Mouse (Mus musculus) forebrain, embryonic 16.5 days (tissue): ENCODE results near the gene Smyd3. TPM values are rescaled to one million over a fixed set of nuclear protein-coding genes. Genes with fewer than 3 reads are reported as not detected.

Experiments used
- ATAC-seq: fragments of 200-750 bp; cut with Nextera tagmentation; 2 replicates; pipeline ENCODE4 v1.8.0; 2017; ENCODE audit warnings: mild to moderate bottlenecking, moderate library complexity
- H3K27ac ChIP-seq: fragments of 300-500 bp; sonication (generic); 2 replicates; pipeline ENCODE4 v1.5.1; 2014; ENCODE audit warnings: low read length, control low read depth
- H3K27me3 ChIP-seq: fragments of 300-500 bp; sonication (generic); replicated peaks from 2 replicates; pipeline ENCODE4 v1.6.1; 2014; ENCODE audit warnings: low read length; ENCODE audit not compliant: control insufficient read depth, insufficient read depth
- H3K36me3 ChIP-seq: fragments of 300-500 bp; sonication (generic); 2 replicates; pipeline ENCODE4 v1.6.1; 2014; ENCODE audit not compliant: control insufficient read depth, insufficient read depth
- H3K4me1 ChIP-seq: fragments of 300-500 bp; sonication (generic); replicated peaks from 2 replicates; pipeline ENCODE4 v1.6.1; 2014; ENCODE audit warnings: low read length; ENCODE audit not compliant: control insufficient read depth, insufficient read depth
- H3K4me2 ChIP-seq: fragments of 300-500 bp; sonication (generic); 2 replicates; pipeline ENCODE4 v1.6.1; 2014; ENCODE audit warnings: mild to moderate bottlenecking, low read length, control low read depth
- H3K4me3 ChIP-seq: fragments of 300-500 bp; sonication (generic); replicated peaks from 2 replicates; pipeline ENCODE4 v1.5.1; 2014; ENCODE audit warnings: mild to moderate bottlenecking, low read length, control low read depth
- H3K9ac ChIP-seq: fragments of 300-500 bp; sonication (generic); replicated peaks from 2 replicates; pipeline ENCODE4 v1.6.1; 2014; ENCODE audit warnings: low read depth, low read length, control low read depth
- H3K9me3 ChIP-seq: fragments of 300-500 bp; sonication (generic); 2 replicates; pipeline ENCODE4 v1.6.1; 2016; ENCODE audit warnings: low read length; ENCODE audit not compliant: control insufficient read depth
- WGBS: fragments of 180-500 bp; shearing (Covaris S2); extraction: QIAGEN DNeasy Blood & Tissue Kit; methylation state at CpG from one replicate; pipeline ENCODE4 v1.1.7; 2014; 5-methylcytosine and 5-hydroxymethylcytosine counted together
- polyA plus RNA-seq: library from polyadenylated mRNA; unstranded; fragments of >200 nt; fragmentation: Nextera tagmentation; extraction: Ambion mirVana; gene quantifications from 2 replicates; pipeline ENCODE4 v1.2.1, GENCODE M21; 2015

The Smyd3 gene
- polyA plus RNA-seq, 1 experiment from 2014 or later: 29.4 TPM

DNA sequence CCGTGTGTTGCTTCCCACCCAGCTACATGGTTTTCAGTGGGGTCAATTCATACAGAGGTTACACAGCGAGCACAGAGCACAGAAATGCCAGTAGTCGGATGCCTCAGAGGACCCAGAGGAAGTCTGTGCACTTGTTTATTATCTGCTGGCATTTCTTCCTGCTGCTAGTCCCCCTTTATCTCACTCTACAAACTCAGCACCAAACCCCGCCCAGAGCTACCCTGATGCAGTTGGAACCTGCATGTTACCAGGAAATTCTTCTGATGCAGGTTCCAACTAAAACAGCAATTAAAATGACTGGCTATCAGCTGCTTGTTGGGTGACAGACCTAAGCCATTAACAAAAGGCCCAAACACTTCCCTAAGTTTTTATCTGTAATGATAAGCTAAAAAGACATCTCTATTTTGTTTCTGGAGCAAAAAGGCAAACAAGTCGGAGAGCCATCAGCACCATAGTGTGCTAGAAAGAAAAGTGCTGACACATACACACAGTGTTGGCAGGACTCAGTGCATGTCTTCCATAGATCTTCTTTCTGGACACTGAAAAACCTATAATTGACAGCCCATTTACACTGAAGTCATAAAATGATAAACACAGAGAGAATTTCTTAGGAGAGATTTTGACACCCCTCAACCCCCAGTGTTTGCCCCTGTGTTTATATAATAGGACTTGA, 368.2 kb downstream of the Smyd3 start:
- no peak overlapping the region for H3K9ac ChIP-seq
- no peaks in the 10 kb centered on the region for H3K4me1 ChIP-seq
- no peak overlapping the region for H3K4me2 ChIP-seq
- H3K4me3 ChIP-seq: no peak overlapping the region
- H3K36me3 ChIP-seq: no peaks in the 10 kb centered on the region
- ATAC-seq: no peak
- no peaks in the 10 kb centered on the region for H3K9me3 ChIP-seq
- H3K27me3 ChIP-seq: no peaks in the 10 kb centered on the region
- H3K27ac ChIP-seq: no peak overlapping the region
- 77% methylated on average over 5 of the region's 5 CpGs for WGBS

DNA sequence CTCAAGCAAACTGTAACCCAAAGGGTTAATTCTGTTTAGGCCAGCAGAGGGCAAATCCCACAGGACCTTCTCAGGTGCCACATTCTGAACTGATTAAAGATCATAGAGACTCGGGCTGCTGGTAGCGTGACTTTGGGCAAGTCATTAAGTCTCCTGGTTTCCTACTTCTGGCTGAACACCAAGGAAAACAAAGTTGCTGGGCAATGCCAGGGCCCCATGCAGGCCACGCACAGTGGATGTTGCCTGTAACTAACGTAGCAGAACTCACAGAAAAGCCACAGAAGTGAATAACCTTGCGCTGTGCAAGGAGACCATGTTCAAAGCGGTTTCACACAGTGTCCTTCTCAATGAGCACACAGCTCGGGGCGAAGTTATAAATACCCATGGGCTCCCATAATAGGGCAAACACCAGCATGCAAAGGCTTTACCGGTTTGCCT, 371.1 kb downstream of the Smyd3 start:
- WGBS: 58% methylated on average over 9 of the region's 9 CpGs
- no peak overlapping the region for H3K27ac ChIP-seq

DNA sequence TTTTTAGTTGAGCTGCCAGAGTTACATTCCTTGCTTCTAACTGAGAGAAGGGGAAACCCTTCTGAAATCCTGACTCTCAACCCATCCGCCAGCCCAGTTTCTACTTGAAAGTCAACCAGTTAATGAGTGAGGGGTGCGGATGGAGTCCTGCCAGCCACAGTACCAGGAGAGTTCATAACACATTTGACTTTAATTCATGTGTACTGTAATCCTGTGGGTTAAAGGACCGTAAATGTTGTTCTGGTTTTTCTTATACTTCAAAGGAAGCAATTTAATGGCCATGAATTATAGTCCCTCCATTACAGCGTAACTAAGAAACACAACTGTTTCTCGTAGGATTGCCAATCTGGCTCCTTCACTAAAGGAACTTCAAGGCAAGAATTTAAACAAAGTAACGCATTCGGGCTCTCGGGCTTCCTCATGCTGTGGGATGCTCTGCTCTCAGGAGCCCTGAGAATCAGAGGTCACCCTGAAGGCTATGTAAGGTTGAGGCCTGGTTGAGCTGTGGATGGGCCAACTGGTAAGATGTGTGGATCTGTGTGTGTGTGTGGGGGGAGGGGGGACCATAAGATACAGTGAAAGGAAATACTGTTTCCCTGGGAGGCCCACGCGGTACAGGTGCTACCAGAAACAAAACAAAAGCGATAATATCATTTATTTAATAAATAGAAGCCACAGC, 374.5 kb downstream of the Smyd3 start:
- Histone ChIP-seq H3K27ac (no peak overlapping the region), H3K4me1 (no peaks in the 10 kb centered on the region), H3K9me3 (no peaks in the 10 kb centered on the region), H3K27me3 (no peaks in the 10 kb centered on the region), H3K9ac (no peak overlapping the region), H3K36me3 (no peaks in the 10 kb centered on the region), H3K4me2 (no peak overlapping the region), H3K4me3 (no peak overlapping the region)
- 78% methylated on average over 11 of the region's 11 CpGs for WGBS
- ATAC-seq: no peak

More for the DNA sequence above, 371.1 kb downstream of the Smyd3 start:
- no peaks in the 10 kb centered on the region for H3K27me3 ChIP-seq
- H3K36me3 ChIP-seq: no peaks in the 10 kb centered on the region
- H3K4me2 ChIP-seq: no peak overlapping the region
- no peak for ATAC-seq
- no peaks in the 10 kb centered on the region for H3K4me1 ChIP-seq
- no peak overlapping the region for H3K4me3 ChIP-seq
- H3K9me3 ChIP-seq: no peaks in the 10 kb centered on the region
- no peak overlapping the region for H3K9ac ChIP-seq

DNA sequence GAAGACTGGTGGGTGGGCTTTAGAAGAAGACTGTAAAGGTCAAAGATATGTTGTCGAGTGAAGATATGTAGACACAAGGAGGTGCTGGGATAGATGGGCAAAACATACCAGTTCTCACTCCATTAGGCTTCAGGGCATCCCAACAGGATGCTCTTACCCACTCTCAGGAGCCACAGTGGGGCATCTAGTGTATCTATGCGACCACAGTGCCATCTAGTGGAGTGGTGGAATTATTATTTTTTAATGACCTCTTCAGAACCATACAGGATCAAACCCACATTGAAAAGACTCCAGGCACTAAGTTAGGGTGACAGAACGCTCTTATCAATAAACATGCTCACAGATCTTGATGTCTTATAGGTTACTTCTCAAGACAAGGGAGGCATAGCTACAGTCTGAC, 375.7 kb downstream of the Smyd3 start:
- ATAC-seq: no peak
- Histone ChIP-seq H3K9me3 (no peaks in the 10 kb centered on the region), H3K36me3 (no peaks in the 10 kb centered on the region), H3K4me3 (no peak overlapping the region), H3K27ac (no peak overlapping the region), H3K4me2 (no peak overlapping the region), H3K4me1 (no peaks in the 10 kb centered on the region), H3K27me3 (no peaks in the 10 kb centered on the region), H3K9ac (no peak overlapping the region)
- 51% methylated on average over 3 of the region's 3 CpGs for WGBS

DNA sequence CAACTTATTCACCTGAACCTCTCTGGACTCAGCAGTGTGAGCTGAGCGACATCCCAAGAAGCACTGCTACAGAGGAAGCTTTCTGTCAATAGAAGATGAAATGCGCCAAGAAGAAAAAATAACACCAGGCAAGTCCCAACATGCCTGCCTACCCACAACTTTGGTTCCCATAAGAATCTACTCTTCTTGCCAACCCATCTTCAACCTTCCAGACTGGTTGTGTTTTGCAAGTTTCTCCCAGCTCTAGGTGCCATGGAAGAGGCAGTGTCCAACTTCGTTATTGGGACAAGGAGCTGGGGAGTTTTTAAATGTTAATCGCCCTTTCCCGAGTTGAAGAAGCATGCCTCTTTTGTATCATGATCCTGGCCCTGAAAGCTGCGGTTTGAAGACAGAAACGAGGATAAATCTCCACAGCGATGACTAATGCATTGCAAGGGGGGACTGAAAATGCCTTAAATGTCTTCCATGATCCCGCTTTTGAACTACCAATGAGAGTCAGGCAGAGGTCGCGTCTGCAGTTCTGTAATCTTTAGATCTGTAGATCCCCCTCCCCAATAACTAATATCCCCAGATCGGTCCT, 376.7 kb downstream of the Smyd3 start:
- no peaks in the 10 kb centered on the region for H3K36me3 ChIP-seq

DNA sequence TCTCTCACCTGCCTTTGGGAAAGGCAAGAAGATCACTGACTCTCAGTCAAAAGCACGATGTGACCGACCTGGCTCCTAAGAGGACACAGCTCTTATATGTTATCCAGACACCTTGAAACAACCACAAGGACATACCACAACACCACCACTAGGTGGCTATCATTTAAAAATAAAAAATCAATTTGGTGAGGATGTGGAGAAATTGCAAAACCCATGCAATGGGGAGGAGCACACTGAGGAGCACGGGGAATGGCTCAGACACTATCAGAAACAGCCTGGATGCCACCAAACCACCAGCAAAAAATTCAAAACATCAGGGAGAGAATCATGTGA, 380.7 kb downstream of the Smyd3 start:
- no peak for ATAC-seq
- Histone ChIP-seq H3K9me3 (peaks cover 7% of the 10 kb centered on the region; the same call in 1 of the 2 replicates), H3K27me3 (no peaks in the 10 kb centered on the region), H3K9ac (no peak overlapping the region), H3K4me3 (no peak overlapping the region), H3K4me2 (no peak overlapping the region), H3K27ac (no peak overlapping the region), H3K4me1 (peaks cover 7% of the 10 kb centered on the region), H3K36me3 (no peaks in the 10 kb centered on the region)
- WGBS: 78% methylated on average over 3 of the region's 3 CpGs

More for the DNA sequence above, 376.7 kb downstream of the Smyd3 start:
- no peaks in the 10 kb centered on the region for H3K27me3 ChIP-seq
- WGBS: 60% methylated on average over 12 of the region's 12 CpGs
- H3K4me3 ChIP-seq: no peak overlapping the region
- no peak for ATAC-seq
- H3K9ac ChIP-seq: no peak overlapping the region
- no peak overlapping the region for H3K4me2 ChIP-seq
- H3K4me1 ChIP-seq: peaks cover 7% of the 10 kb centered on the region
- H3K9me3 ChIP-seq: no peaks in the 10 kb centered on the region
- no peak overlapping the region for H3K27ac ChIP-seq

DNA sequence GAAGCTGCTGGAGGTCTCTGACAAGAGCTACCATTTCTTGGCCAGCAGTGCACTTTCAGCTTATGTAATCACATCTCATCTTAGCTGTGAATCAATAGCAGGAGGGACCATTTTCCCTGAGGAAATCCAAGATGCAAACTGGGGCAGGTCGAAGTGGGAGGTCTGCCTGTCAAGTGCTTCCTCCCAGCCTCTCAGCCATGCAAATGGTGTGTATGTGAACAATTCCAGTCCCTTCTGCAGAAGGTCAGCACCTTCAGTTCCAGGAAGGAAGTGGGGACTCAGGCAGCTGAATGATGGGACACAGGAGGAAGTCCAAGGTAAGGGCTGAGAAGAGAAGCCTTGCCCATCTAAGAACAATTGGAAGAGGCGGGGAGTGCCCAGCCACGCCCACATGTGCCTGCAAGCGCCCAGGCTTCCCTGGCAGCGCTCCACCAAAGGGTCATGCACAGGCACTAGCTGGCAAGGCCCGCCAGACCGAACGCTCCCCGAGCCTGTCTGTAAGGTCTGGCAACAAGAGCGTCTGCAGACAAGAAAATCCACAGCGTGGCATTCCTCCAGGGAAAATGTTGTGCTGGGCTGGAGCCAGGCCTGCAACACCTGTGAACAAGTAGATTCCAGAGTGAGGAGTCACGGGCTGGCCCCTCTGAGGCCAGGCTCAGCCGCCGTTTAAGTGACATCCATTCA, 381.2 kb downstream of the Smyd3 start:
- 36% methylated on average over 14 of the region's 14 CpGs for WGBS
- no peak overlapping the region for H3K4me2 ChIP-seq

DNA sequence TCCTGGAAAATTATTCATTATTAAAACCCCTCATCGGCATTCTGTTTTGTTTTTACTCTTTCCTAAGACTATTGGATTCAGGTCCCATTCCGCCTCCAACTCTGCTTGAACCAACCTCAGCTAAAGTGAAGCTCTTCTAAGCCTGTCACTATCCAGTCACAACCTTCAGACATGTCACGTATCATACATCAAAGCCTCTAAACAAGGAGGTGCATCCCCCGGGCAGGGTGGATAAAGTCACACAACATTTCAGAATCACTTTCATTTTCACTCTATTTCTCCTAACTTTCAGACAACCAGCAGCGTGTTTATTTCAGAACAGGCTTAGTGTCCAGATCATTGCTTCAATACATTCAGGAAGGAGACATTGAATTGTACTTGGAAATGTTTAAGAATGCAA, 387.8 kb downstream of the Smyd3 start:
- WGBS: 91% methylated on average over 5 of the region's 5 CpGs
- peaks cover 7% of the 10 kb centered on the region; the same call in 1 of the 2 replicates for H3K9me3 ChIP-seq
- H3K27ac ChIP-seq: no peak overlapping the region
- H3K9ac ChIP-seq: no peak overlapping the region
- H3K4me1 ChIP-seq: no peaks in the 10 kb centered on the region
- no peak overlapping the region for H3K4me3 ChIP-seq
- no peak for ATAC-seq
- H3K27me3 ChIP-seq: no peaks in the 10 kb centered on the region
- H3K36me3 ChIP-seq: no peaks in the 10 kb centered on the region
- H3K4me2 ChIP-seq: no peak overlapping the region

More for the DNA sequence above, 381.2 kb downstream of the Smyd3 start:
- Histone ChIP-seq H3K36me3 (no peaks in the 10 kb centered on the region), H3K9me3 (peaks cover 7% of the 10 kb centered on the region; the same call in 1 of the 2 replicates), H3K27me3 (no peaks in the 10 kb centered on the region), H3K4me3 (no peak overlapping the region), H3K9ac (no peak overlapping the region), H3K4me1 (peaks cover 7% of the 10 kb centered on the region), H3K27ac (no peak overlapping the region)
- ATAC-seq: no peak

DNA sequence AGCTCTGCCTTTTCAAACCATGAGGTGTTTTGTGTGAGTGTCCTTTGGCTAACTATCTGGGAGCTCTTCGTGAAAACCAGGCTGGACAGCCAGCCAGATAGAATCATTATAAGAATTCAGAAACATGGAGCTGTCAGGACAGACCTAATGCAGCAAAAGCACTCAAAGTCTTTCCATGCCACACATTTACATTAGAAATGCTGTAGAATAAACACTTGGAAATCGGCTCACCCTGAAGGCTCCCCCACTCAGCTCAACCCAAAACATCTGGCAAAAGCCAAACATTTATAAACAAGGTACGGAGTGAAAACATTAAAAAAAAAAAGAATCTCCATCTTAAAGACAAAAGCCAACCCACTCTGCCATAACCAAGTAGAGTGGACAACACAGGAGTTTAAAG, 391.6 kb downstream of the Smyd3 start:
- H3K36me3 ChIP-seq: no peaks in the 10 kb centered on the region
- no peak for ATAC-seq
- H3K27ac ChIP-seq: no peak overlapping the region
- H3K4me3 ChIP-seq: no peak overlapping the region
- H3K4me1 ChIP-seq: 0 out of 2 replicates have a peak, but pooled peaks cover 2% of the 10 kb centered on the region
- H3K9me3 ChIP-seq: no peaks in the 10 kb centered on the region
- no peak overlapping the region for H3K4me2 ChIP-seq
- no peak overlapping the region for H3K9ac ChIP-seq
- H3K27me3 ChIP-seq: 0 out of 2 replicates have a peak, but pooled peaks cover 3% of the 10 kb centered on the region
- 54% methylated on average over 3 of the region's 3 CpGs for WGBS
